Mouse (Mus musculus) liver, embryonic 12.5 days (tissue): ENCODE data around the gene Myh9. TPM values are rescaled to one million over a fixed set of nuclear protein-coding genes. Genes with fewer than 3 reads are reported as not detected.
"Not testable (repeated sequence)": the region's sequence is repeated elsewhere in the genome, so short reads cannot be mapped to it uniquely, and the experiment has no call there.

Experiments used
- ATAC-seq: fragments of 200-750 bp; cut with Nextera tagmentation; 2 replicates; pipeline ENCODE4 v1.8.0; 2017; ENCODE audit warnings: moderate number of reproducible peaks, mild to moderate bottlenecking, moderate library complexity
- H3K27ac ChIP-seq: fragments of 300-500 bp; sonication (generic); 2 replicates; pipeline ENCODE4 v1.5.1; 2016; ENCODE audit warnings: mild to moderate bottlenecking
- H3K27me3 ChIP-seq: fragments of 300-500 bp; sonication (generic); replicated peaks from 2 replicates; pipeline ENCODE4 v1.6.1; 2016; ENCODE audit warnings: mild to moderate bottlenecking, moderate library complexity
- H3K36me3 ChIP-seq: fragments of 300-500 bp; sonication (generic); 2 replicates; pipeline ENCODE4 v1.6.1; 2016; ENCODE audit warnings: mild to moderate bottlenecking, moderate library complexity
- H3K4me1 ChIP-seq: fragments of 300-500 bp; sonication (generic); 2 replicates; pipeline ENCODE4 v1.6.1; 2016
- H3K4me2 ChIP-seq: fragments of 300-500 bp; sonication (generic); 2 replicates; pipeline ENCODE4 v1.6.1; 2016; ENCODE audit warnings: mild to moderate bottlenecking, moderate library complexity
- H3K4me3 ChIP-seq: fragments of 300-500 bp; sonication (generic); 2 replicates; pipeline ENCODE4 v1.5.1; 2016; ENCODE audit warnings: mild to moderate bottlenecking, moderate library complexity
- H3K9ac ChIP-seq: fragments of 300-500 bp; sonication (generic); 2 replicates; pipeline ENCODE4 v1.6.1; 2016; ENCODE audit warnings: mild to moderate bottlenecking, moderate library complexity
- H3K9me3 ChIP-seq: fragments of 300-500 bp; sonication (generic); replicated peaks from 2 replicates; pipeline ENCODE4 v1.6.1; 2016; ENCODE audit warnings: mild to moderate bottlenecking, moderate library complexity
- WGBS: fragments of 180-500 bp; shearing (Covaris S2); methylation state at CpG from one replicate; pipeline ENCODE4 v1.1.7; 2016; ENCODE audit not compliant: insufficient replicate concordance; 5-methylcytosine and 5-hydroxymethylcytosine counted together
- polyA plus RNA-seq: library from polyadenylated mRNA; unstranded; fragments of >200 nt; fragmentation: Nextera tagmentation; extraction: Ambion mirVana; gene quantifications from 2 replicates; pipeline ENCODE4 v1.2.1, GENCODE M21; 2016

The Myh9 gene
- polyA plus RNA-seq, 1 experiment from 2014 or later: 32.5 TPM

- no peak overlapping the region for H3K27ac ChIP-seq
- H3K4me1 ChIP-seq: no peaks in the 10 kb centered on the region
- H3K36me3 ChIP-seq: no peaks in the 10 kb centered on the region
- no peak overlapping the region for H3K9ac ChIP-seq
- H3K4me2 ChIP-seq: no peak overlapping the region
- no peak overlapping the region for H3K4me3 ChIP-seq
- no peaks in the 10 kb centered on the region for H3K9me3 ChIP-seq
- H3K27me3 ChIP-seq: no peaks in the 10 kb centered on the region
- no peak for ATAC-seq
- WGBS: 72% methylated on average over 5 of the region's 5 CpGs
Measured at GRCm38 (mm10) chr15:77731605-77732004, 110.4 kb downstream of the Myh9 start.

DNA sequence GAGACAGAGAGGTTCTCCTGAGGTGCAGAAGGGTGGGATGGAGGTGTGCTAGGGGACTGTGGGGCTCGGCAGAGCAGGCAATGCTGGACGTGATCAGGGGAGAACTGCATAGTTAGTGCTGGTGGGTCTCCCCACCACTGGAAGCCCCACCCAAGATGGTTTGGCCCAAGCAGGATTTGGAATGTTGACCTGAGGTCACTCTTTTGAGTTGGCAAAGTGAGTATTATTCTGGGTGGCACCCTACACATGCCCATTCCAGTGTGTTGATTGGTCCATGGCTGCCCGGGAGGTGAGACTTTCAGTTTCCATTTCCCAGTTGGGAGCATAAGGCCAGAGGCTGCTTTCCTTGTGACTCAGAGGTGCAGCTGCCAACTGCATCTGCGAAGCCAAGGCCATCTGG, 113.2 kb downstream of the Myh9 start, which contains the start of gene Apol9b:
Gene Apol9b, plus strand, starts transcription at position 301 of the 400 bp plus-strand sequence.
- H3K27ac ChIP-seq, H3K9me3 ChIP-seq, H3K36me3 ChIP-seq, H3K4me3 ChIP-seq, H3K27me3 ChIP-seq, H3K4me2 ChIP-seq, ATAC-seq, H3K9ac ChIP-seq, H3K4me1 ChIP-seq: not testable (repeated sequence)
- 58% methylated on average over 1 of the region's 4 CpGs for WGBS

DNA sequence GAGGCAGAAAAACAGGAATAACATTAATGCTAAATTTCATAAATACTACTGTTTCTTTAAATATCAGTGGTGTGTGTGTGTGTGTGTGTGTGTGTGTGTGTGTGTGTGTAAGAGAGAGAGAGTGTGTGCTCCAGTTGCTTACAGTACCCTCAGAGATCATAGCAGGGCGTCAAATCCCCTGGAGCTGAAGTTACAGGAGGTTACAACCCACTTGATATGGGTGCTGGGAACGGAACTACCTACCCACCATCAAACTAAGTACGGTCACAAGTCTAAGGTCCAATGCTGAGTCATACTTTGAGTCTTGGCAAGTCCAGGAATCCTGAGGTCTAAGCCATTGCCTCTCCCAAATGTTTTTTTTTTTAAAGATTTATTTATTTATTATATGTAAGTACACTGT, 114.2 kb downstream of the Myh9 start:
- H3K4me3 ChIP-seq, H3K27me3 ChIP-seq, H3K9me3 ChIP-seq, H3K9ac ChIP-seq, H3K27ac ChIP-seq, H3K4me1 ChIP-seq, ATAC-seq, H3K36me3 ChIP-seq, H3K4me2 ChIP-seq: not testable (repeated sequence)
- WGBS: 70% methylated on average over 3 of the region's 3 CpGs

- H3K4me2 ChIP-seq, H3K27me3 ChIP-seq, H3K27ac ChIP-seq, H3K9me3 ChIP-seq, H3K36me3 ChIP-seq, ATAC-seq, H3K4me1 ChIP-seq, H3K4me3 ChIP-seq, H3K9ac ChIP-seq: not testable (repeated sequence)
- 7% methylated on average over 3 of the region's 3 CpGs for WGBS
Measured at GRCm38 (mm10) chr15:77727139-77727538, 114.8 kb downstream of the Myh9 start.

DNA sequence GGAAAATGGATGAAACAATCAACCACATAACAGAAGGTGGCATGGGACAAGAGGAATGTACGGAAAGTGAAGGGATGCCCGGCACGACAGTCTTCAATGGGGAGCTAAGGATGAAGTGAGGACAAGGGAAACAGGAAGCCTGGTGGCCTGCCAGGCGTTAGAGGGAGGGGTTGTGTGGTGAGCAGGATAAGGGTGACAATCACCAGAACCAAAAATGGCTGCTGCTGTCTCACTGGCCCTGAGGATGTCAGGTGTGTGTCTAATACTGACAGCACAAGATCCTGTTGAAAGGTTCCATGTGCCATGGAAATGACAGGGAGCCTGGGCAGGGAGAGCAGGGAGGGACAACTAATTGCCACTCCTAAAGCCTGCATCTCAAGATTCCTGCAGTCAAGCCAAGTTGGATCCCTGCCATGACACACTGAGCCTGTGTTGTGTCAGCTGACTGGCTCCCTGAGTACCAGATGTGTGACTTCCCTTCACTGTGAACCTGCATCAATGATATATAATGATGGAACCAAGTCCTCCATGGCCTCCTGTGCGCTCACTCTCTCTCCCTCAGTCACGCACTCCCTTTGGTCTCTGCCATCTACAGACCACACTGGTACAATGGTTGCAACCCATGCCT, 116.5 kb downstream of the Myh9 start:
- not testable (repeated sequence) for H3K27ac ChIP-seq, H3K36me3 ChIP-seq, H3K4me1 ChIP-seq, H3K9ac ChIP-seq, H3K27me3 ChIP-seq, ATAC-seq, H3K4me2 ChIP-seq, H3K4me3 ChIP-seq, H3K9me3 ChIP-seq
- WGBS: 42% methylated on average over 6 of the region's 6 CpGs

GRCm38 (mm10) chr15:77724208-77724911, 117.6 kb downstream of the Myh9 start:
- H3K36me3 ChIP-seq, H3K4me2 ChIP-seq, H3K27ac ChIP-seq, H3K27me3 ChIP-seq, H3K9ac ChIP-seq, H3K9me3 ChIP-seq, H3K4me3 ChIP-seq, ATAC-seq, H3K4me1 ChIP-seq: not testable (repeated sequence)
- WGBS: 10% methylated on average over 3 of the region's 10 CpGs

DNA sequence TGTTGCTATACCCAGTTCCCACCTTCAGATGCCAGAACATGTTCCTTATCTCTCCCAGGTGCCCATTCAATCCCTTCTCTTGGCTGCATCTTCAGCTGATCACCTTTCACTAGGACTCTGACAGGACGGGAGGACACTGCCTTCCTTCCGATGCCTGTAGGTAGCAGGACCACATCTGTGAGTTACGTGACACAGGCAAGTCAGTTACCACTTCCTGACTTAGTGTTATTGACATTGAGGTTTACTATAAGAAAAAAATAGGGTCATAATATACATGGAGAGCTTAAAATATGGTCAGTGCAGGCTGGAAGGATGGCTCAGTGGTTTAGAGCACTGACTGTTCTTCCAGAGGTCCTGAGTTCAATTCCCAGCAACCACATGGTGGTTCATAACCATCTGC, 120.5 kb downstream of the Myh9 start:
- WGBS: no CpG with 5 or more reads among the region's 3 CpGs

DNA sequence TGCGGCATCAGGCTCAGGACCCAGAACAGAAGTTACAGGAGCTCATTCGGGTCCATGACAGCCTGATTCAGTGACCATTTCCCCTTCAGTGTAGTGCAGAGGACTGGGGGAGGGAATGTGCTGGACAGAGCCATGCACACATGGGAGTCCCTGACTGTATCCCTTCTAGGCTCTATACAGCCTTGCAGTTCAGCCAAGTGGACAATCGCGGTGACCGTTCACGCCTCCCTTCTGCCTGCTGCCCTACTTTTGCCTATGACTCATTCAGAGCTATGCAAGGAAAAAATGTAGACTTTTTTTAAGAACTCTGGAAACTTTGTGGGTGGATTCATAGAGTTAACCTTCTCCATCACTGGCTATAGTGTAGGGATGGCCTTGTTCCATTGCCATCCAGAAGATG, 123.7 kb downstream of the Myh9 start:
- H3K4me3 ChIP-seq, H3K4me2 ChIP-seq, H3K27ac ChIP-seq, H3K36me3 ChIP-seq, H3K27me3 ChIP-seq, ATAC-seq, H3K9ac ChIP-seq, H3K4me1 ChIP-seq, H3K9me3 ChIP-seq: not testable (repeated sequence)
- 68% methylated on average over 6 of the region's 6 CpGs for WGBS

More for the DNA sequence above, 120.5 kb downstream of the Myh9 start:
- not testable (repeated sequence) for H3K4me1 ChIP-seq, H3K9ac ChIP-seq, H3K36me3 ChIP-seq, H3K9me3 ChIP-seq, H3K27me3 ChIP-seq, H3K4me2 ChIP-seq, H3K27ac ChIP-seq, ATAC-seq, H3K4me3 ChIP-seq

Other genes with a start within 250 kb of the Myh9 start
- gene Apol10b, start 246.1 kb downstream of the Myh9 start, polyA plus RNA-seq: not detected in 2 replicates
- not detected in 2 replicates for gene Gm36245, start 242.9 kb downstream of the Myh9 start, polyA plus RNA-seq
- 6.3 and 6.9 TPM in 2 replicates for gene Apol11b, start 198.9 kb downstream of the Myh9 start, polyA plus RNA-seq
- not detected in 2 replicates for gene Apol7e, start 143.3 kb downstream of the Myh9 start, polyA plus RNA-seq
- gene Apol9b, start 113.1 kb downstream of the Myh9 start, polyA plus RNA-seq: not detected in 2 replicates
- 25.8 and 26.7 TPM in 2 replicates for gene Apol8, start 85.2 kb downstream of the Myh9 start, polyA plus RNA-seq
- gene Txn2, start 86.8 kb upstream of the Myh9 start, polyA plus RNA-seq: 239 and 249 TPM in 2 replicates
- 1.3 and 1.7 TPM in 2 replicates for gene Foxred2, start 114.5 kb upstream of the Myh9 start, polyA plus RNA-seq
- 257 and 271 TPM in 2 replicates for gene Eif3d, start 128.6 kb upstream of the Myh9 start, polyA plus RNA-seq